Mouse (Mus musculus): ENCODE results near the gene Sertad4. TPM values are rescaled to one million over a fixed set of nuclear protein-coding genes. Genes with fewer than 3 reads are reported as not detected.
A peak's percentile ranks its signal among the peaks of the same experiment; 100 is the strongest.

Sertad4 gene
- polyA plus RNA-seq, 1 experiment: 59.4 TPM

DNA sequence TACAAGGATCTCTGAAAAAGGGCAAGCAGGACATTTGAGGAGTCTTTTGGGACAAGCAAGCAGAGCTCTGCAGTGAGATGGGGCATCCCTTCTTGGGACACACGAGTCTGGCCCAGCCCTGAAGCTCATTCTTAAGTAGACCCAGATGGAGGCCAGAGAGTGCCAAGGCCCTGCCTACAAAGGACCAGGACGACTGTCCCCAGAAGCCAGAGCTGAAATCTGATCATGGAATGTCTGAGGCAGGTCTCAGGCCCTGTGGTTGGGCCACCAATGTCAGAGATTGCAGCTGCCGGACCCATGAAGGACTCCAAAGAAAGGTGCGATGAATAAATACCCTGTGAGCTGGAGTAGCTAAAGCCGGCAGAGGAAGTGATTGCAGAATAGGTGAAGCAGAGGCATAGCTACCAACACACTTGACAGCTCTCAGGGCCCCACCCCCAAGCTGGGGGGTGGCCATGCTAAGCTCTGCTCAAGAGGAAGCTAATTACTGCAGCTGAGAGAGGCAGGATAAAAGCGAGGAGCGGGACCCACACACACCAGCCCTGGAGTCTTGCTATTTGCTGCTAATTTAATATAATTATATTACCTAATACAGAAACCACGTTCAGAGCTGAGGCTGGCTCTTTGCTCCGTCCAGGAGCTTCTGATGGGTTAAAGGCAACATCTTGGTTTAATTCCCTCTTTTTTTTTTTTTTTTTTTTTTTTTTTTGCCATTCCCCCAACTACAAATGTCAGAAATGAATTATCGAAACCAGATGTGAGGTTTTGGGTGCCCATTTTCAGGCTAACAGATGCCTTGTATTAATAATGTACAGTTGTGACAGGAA lies 56.2 kb downstream of the Sertad4 start:
- TF ChIP-seq CTCF (IDR thresholded peaks at IDR 0.05; ENCODE audit: borderline replicate concordance, insufficient read depth, low read length) (no peak), POLR2A (IDR thresholded peaks at IDR 0.05; ENCODE audit: low read depth, low read length) (no peak)
- peak overlapping the region; percentile 85 for H3K27ac ChIP-seq (ENCODE audit: insufficient read depth, low read length)
- H3K4me1 ChIP-seq (ENCODE audit: control insufficient read depth, insufficient read depth, low read length): peaks cover 13% of the 10 kb centered on the region
- no peak overlapping the region for H3K4me3 ChIP-seq (ENCODE audit: insufficient read depth, low read length)

DNA sequence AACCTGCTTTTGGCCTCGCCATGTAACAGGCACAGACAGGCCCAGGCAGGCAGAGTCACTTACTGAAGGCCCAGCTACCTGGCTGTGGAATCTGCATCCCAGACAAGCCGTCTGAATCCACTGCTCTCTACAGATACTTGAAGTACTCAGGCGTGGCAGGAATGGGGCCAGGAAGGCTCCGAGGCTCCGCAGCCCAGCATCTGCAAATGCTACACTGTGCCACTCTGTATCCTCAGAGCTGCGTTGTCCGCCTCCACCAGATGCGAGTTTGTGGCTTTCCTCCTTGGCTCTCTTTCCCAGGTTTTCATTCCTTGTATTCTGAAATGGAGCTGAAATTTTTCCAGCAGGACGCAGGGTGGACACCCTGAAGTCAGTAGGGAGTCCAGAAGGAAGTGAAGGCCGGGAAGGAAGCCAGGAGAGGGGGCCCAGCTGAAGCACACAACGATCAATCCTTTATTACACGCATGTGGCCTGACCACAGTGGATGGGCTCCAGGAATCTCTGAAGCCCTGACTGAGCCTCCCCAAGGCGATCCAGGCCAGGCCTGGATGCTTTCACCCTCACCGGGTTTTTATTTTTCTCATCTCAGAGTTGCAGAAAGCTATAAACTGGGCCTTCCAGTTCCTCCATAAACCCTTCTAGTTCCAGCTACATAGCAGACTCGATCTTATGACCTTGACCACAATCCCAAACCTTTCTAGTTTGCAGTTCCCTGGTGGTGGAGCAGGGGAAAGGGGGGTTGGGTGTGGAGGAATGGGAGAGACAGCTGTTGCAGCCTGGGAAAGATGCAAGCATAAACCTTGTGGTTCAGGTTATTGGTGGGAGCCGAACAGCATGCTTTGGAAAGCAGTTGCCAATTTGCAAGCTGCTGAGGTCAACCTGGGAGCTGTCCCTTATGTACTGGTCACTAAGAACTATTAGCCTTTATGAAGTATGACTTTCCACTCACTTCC lies 57.1 kb downstream of the Sertad4 start:
- Histone ChIP-seq H3K4me3 (ENCODE audit: insufficient read depth, low read length) (no peak overlapping the region), H3K27ac (ENCODE audit: insufficient read depth, low read length) (peak overlapping the region; percentile 89), H3K4me1 (ENCODE audit: control insufficient read depth, insufficient read depth, low read length) (peaks cover 13% of the 10 kb centered on the region)
- TF ChIP-seq POLR2A (IDR thresholded peaks at IDR 0.05; ENCODE audit: low read depth, low read length) (peak; percentile 32; the same call in 1 of the 2 replicates), CTCF (IDR thresholded peaks at IDR 0.05; ENCODE audit: borderline replicate concordance, insufficient read depth, low read length) (no peak)

- TF ChIP-seq CTCF (IDR thresholded peaks at IDR 0.05; ENCODE audit: borderline replicate concordance, insufficient read depth, low read length) (no peak), POLR2A (IDR thresholded peaks at IDR 0.05; ENCODE audit: low read depth, low read length) (no peak)
- H3K4me3 ChIP-seq (ENCODE audit: insufficient read depth, low read length): no peak overlapping the region
- peaks cover 14% of the 10 kb centered on the region for H3K4me1 ChIP-seq (ENCODE audit: control insufficient read depth, insufficient read depth, low read length)
- peak overlapping the region; percentile 35; the same call in 1 of the 2 replicates for H3K27ac ChIP-seq (ENCODE audit: insufficient read depth, low read length)
These were observed 58.6 kb downstream of the Sertad4 start for GRCm38 (mm10) chr1:192797011-192797274.

DNA sequence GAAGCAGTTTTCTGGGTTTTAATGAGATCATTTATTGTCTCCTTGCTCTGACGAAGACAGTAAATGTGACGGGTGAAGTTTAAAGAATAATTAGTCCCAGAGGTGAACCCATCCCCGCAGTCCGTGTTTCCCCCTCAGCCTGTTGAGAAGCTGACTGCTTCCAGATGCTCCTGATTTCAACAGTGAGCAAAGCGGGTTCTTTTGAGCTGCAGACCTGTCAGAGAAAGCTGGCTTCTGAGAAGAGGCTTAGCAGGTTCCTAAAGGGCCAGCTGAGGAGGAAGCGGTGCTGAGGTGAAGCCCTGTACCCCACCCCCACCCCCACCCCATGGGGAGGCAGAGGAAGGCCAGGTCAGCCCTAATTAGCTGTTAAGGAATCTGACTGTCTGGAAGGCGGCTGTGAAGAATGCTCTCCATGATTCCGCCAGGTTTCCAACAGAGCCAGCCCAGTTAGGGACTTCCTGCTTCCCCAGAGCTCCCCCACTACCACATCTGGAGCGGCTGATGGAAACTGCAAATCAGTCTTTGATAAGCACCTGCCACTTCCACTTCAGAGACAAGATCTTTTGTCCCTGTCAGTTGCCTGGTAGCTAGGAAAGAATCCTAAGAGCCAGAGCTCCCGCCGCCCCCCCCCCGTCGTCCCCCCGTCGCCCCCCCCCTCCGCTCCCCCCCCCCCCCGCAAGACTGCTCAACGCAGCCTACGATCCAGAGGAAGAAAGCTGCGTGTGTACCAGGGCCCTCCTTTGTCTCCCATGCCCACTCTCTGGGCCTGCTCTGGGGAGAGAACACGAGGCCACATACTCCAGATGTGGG lies 59.1 kb downstream of the Sertad4 start:
- H3K27ac ChIP-seq (ENCODE audit: insufficient read depth, low read length): peak overlapping the region; percentile 35; the same call in 1 of the 2 replicates
- peaks cover 19% of the 10 kb centered on the region for H3K4me1 ChIP-seq (ENCODE audit: control insufficient read depth, insufficient read depth, low read length)
- TF ChIP-seq POLR2A (IDR thresholded peaks at IDR 0.05; ENCODE audit: low read depth, low read length): no peak
- H3K4me3 ChIP-seq (ENCODE audit: insufficient read depth, low read length): no peak overlapping the region

GRCm38 (mm10) chr1:192794957-192795745 lies 60.4 kb downstream of the Sertad4 start:
- TF ChIP-seq CTCF (IDR thresholded peaks at IDR 0.05; ENCODE audit: borderline replicate concordance, insufficient read depth, low read length): no peak
- no peak for TF ChIP-seq POLR2A (IDR thresholded peaks at IDR 0.05; ENCODE audit: low read depth, low read length)
- Histone ChIP-seq H3K4me1 (ENCODE audit: control insufficient read depth, insufficient read depth, low read length) (peaks cover 19% of the 10 kb centered on the region), H3K4me3 (ENCODE audit: insufficient read depth, low read length) (no peak overlapping the region), H3K27ac (ENCODE audit: insufficient read depth, low read length) (no peak overlapping the region)

Other genes starting within 250 kb of the Sertad4 start
- 12.6 and 15.5 TPM in 2 replicates for gene Hhat, start 84.5 kb downstream of the Sertad4 start, polyA plus RNA-seq (2011; ENCODE audit: insufficient read length, low read depth, missing spikeins)
- 1.5 and 2.3 TPM in 2 replicates for gene Syt14, start 180.0 kb upstream of the Sertad4 start, polyA plus RNA-seq (2011; ENCODE audit: insufficient read length, low read depth, missing spikeins)

All from embryonic fibroblast, embryonic 13.5 days (primary cell).